Mouse (Mus musculus) macrophage (primary cell): Measurements from ENCODE around the gene Zc2hc1b. TPM values are rescaled to one million over a fixed set of nuclear protein-coding genes. Genes with fewer than 3 reads are reported as not detected.
A peak's percentile ranks its signal among the peaks of the same experiment; 100 is the strongest.
"Not testable (repeated sequence)": the region's sequence is repeated elsewhere in the genome, so short reads cannot be mapped to it uniquely, and the experiment has no call there.

ENCODE experiments used
- H3K27ac ChIP-seq: fragments of 350-480 bp; formaldehyde crosslinking; 2 replicates; pipeline ENCODE4 v1.9.0; 2021
- H3K36me3 ChIP-seq: fragments of 350-480 bp; formaldehyde crosslinking; 2 replicates; pipeline ENCODE4 v1.9.0; 2021; ENCODE audit errors: inconsistent target
- H3K4me3 ChIP-seq: fragments of 350-480 bp; formaldehyde crosslinking; 2 replicates; pipeline ENCODE4 v1.9.0; 2021; ENCODE audit errors: inconsistent target
- H3K79me2 ChIP-seq: fragments of 350-480 bp; formaldehyde crosslinking; 2 replicates; pipeline ENCODE4 v1.9.0; 2021; ENCODE audit errors: inconsistent target
- WGBS: methylation state at CpG from one replicate; pipeline ENCODE4 v1.1.7; 2026; ENCODE audit warnings: inconsistent platforms; ENCODE audit not compliant: missing documents; 5-methylcytosine and 5-hydroxymethylcytosine counted together
- polyA plus RNA-seq: library from polyadenylated mRNA; stranded (reverse); fragments of 250-400 nt; gene quantifications from 3 replicates; pipeline ENCODE4 v1.2.4, GENCODE M21; 2018; ENCODE audit warnings: inconsistent platforms

The Zc2hc1b gene
- polyA plus RNA-seq, 1 experiment from 2014 or later: not detected

- peak overlapping the region; percentile 71 for H3K4me3 ChIP-seq
- 84% methylated on average over 7 of the region's 7 CpGs for WGBS
- not testable (repeated sequence) for H3K36me3 ChIP-seq, H3K79me2 ChIP-seq, H3K27ac ChIP-seq
Observed at GRCm38 (mm10) chr10:13193496-13193895, 15.7 kb upstream of the Zc2hc1b start.

- Histone ChIP-seq H3K79me2 (peaks cover 9% of the 10 kb centered on the region; the same call in 1 of the 2 replicates), H3K27ac (peak within 1 kb of the TSS; percentile 78), H3K4me3 (peak within 1 kb of the TSS; percentile 71), H3K36me3 (0 out of 2 replicates have a peak, but pooled peaks cover 1% of the 10 kb centered on the region)
- under 1% methylated on average over 36 of the region's 43 CpGs for WGBS
Observed at GRCm38 (mm10) chr10:13192731-13193351, 15.0 kb upstream of the Zc2hc1b start, which contains the start of gene Ltv1. Ltv1 (minus strand) TSS chr10:13193168.

- H3K27ac ChIP-seq: no peak overlapping the region
- 96% methylated on average over 5 of the region's 5 CpGs for WGBS
- H3K4me3 ChIP-seq: no peak overlapping the region
- peaks cover 7% of the 10 kb centered on the region; the same call in 1 of the 2 replicates for H3K36me3 ChIP-seq
- H3K79me2 ChIP-seq: peaks cover 9% of the 10 kb centered on the region; the same call in 1 of the 2 replicates
Observed at GRCm38 (mm10) chr10:13189881-13190280, 12.1 kb upstream of the Zc2hc1b start.

GRCm38 (mm10) chr10:13186754-13187153 lies 8.9 kb upstream of the Zc2hc1b start:
- Histone ChIP-seq H3K4me3 (no peak overlapping the region), H3K27ac (no peak overlapping the region), H3K36me3 (peaks cover 15% of the 10 kb centered on the region; the same call in 1 of the 2 replicates), H3K79me2 (peaks cover under 1% of the 10 kb centered on the region; the same call in 1 of the 2 replicates)
- 83% methylated on average over 3 of the region's 3 CpGs for WGBS

GRCm38 (mm10) chr10:13184170-13184766 lies 6.4 kb upstream of the Zc2hc1b start:
- WGBS: 45% methylated on average over 4 of the region's 4 CpGs
- no peak overlapping the region for H3K4me3 ChIP-seq
- no peaks in the 10 kb centered on the region for H3K79me2 ChIP-seq
- H3K36me3 ChIP-seq: peaks cover 37% of the 10 kb centered on the region
- no peak overlapping the region for H3K27ac ChIP-seq

GRCm38 (mm10) chr10:13180211-13180610 lies 2.4 kb upstream of the Zc2hc1b start:
- WGBS: 93% methylated on average over 7 of the region's 7 CpGs
- Histone ChIP-seq H3K79me2 (no peaks in the 10 kb centered on the region), H3K27ac (no peak overlapping the region), H3K36me3 (peaks cover 47% of the 10 kb centered on the region), H3K4me3 (no peak overlapping the region)

- H3K79me2 ChIP-seq: no peaks in the 10 kb centered on the region
- 59% methylated on average over 7 of the region's 7 CpGs for WGBS
- no peak overlapping the region for H3K4me3 ChIP-seq
- H3K27ac ChIP-seq: no peak overlapping the region
- H3K36me3 ChIP-seq: peaks cover 32% of the 10 kb centered on the region
Observed at GRCm38 (mm10) chr10:13175866-13176265, 2.0 kb downstream of the Zc2hc1b start.

GRCm38 (mm10) chr10:13172798-13173221 lies 5.0 kb downstream of the Zc2hc1b start:
- H3K4me3 ChIP-seq: no peak overlapping the region
- WGBS: 38% methylated on average over 10 of the region's 10 CpGs
- H3K27ac ChIP-seq: no peak overlapping the region
- no peaks in the 10 kb centered on the region for H3K79me2 ChIP-seq
- H3K36me3 ChIP-seq: peaks cover 2% of the 10 kb centered on the region; the same call in 1 of the 2 replicates

- no peaks in the 10 kb centered on the region for H3K79me2 ChIP-seq
- 48% methylated on average over 2 of the region's 2 CpGs for WGBS
- no peak overlapping the region for H3K4me3 ChIP-seq
- no peak overlapping the region for H3K27ac ChIP-seq
- H3K36me3 ChIP-seq: no peaks in the 10 kb centered on the region
Observed at GRCm38 (mm10) chr10:13171461-13171860, 6.4 kb downstream of the Zc2hc1b start.

- Histone ChIP-seq H3K27ac (no peak overlapping the region), H3K4me3 (no peak overlapping the region), H3K36me3 (no peaks in the 10 kb centered on the region), H3K79me2 (no peaks in the 10 kb centered on the region)
- WGBS: 53% methylated on average over 12 of the region's 12 CpGs
Observed at GRCm38 (mm10) chr10:13170739-13171448, 6.9 kb downstream of the Zc2hc1b start.

GRCm38 (mm10) chr10:13168461-13168860 lies 9.4 kb downstream of the Zc2hc1b start:
- Histone ChIP-seq H3K27ac (no peak overlapping the region), H3K36me3 (no peaks in the 10 kb centered on the region), H3K79me2 (no peaks in the 10 kb centered on the region), H3K4me3 (no peak overlapping the region)
- WGBS: 94% methylated on average over 5 of the region's 5 CpGs

- H3K4me3 ChIP-seq: no peak overlapping the region
- no peaks in the 10 kb centered on the region for H3K79me2 ChIP-seq
- H3K27ac ChIP-seq: no peak overlapping the region
- H3K36me3 ChIP-seq: no peaks in the 10 kb centered on the region
- WGBS: 98% methylated on average over 4 of the region's 4 CpGs
Observed at GRCm38 (mm10) chr10:13162031-13162430, 15.8 kb downstream of the Zc2hc1b start.

GRCm38 (mm10) chr10:13160913-13161312 lies 16.9 kb downstream of the Zc2hc1b start:
- no peaks in the 10 kb centered on the region for H3K36me3 ChIP-seq
- H3K27ac ChIP-seq: no peak overlapping the region
- WGBS: 94% methylated on average over 4 of the region's 4 CpGs
- no peak overlapping the region for H3K4me3 ChIP-seq
- no peaks in the 10 kb centered on the region for H3K79me2 ChIP-seq

GRCm38 (mm10) chr10:13155377-13155776 lies 22.4 kb downstream of the Zc2hc1b start:
- Histone ChIP-seq H3K27ac (no peak overlapping the region), H3K4me3 (no peak overlapping the region), H3K79me2 (no peaks in the 10 kb centered on the region), H3K36me3 (no peaks in the 10 kb centered on the region)
- 92% methylated on average over 5 of the region's 5 CpGs for WGBS
